Mouse (Mus musculus) midbrain, postnatal 0 days (tissue): ENCODE results near the gene Tgfbr2. TPM values are rescaled to one million over a fixed set of nuclear protein-coding genes. Genes with fewer than 3 reads are reported as not detected.

Source experiments
- ATAC-seq: fragments of 200-750 bp; cut with Nextera tagmentation; 2 replicates; pipeline ENCODE4 v1.8.0; 2017; ENCODE audit warnings: moderate number of reproducible peaks, mild to moderate bottlenecking, moderate TSS enrichment, moderate library complexity; ENCODE audit not compliant: low FRiP score
- DNase-seq: peaks from one replicate; pipeline ENCODE4 v3.0.0-alpha.2; 2015; ENCODE audit warnings: low spot score
- H3K27ac ChIP-seq: fragments of 300-500 bp; sonication (generic); 2 replicates; pipeline ENCODE4 v1.5.1; 2014; ENCODE audit warnings: low read depth, mild to moderate bottlenecking, low read length, mixed read lengths
- H3K27me3 ChIP-seq: fragments of 300-500 bp; sonication (generic); 2 replicates; pipeline ENCODE4 v1.6.1; 2014; ENCODE audit warnings: low read length, control low read depth, mixed read lengths; ENCODE audit not compliant: insufficient read depth
- H3K36me3 ChIP-seq: fragments of 300-500 bp; sonication (generic); 2 replicates; pipeline ENCODE4 v1.6.1; 2014; ENCODE audit warnings: low read length, control low read depth, mixed read lengths; ENCODE audit not compliant: insufficient read depth
- H3K4me1 ChIP-seq: fragments of 300-500 bp; sonication (generic); 2 replicates; pipeline ENCODE4 v1.6.1; 2014; ENCODE audit warnings: mild to moderate bottlenecking, control low read depth, antibody characterized with exemption, low read length, mixed read lengths; ENCODE audit not compliant: insufficient read depth
- H3K4me2 ChIP-seq: fragments of 300-500 bp; sonication (generic); 2 replicates; pipeline ENCODE4 v1.6.1; 2014; ENCODE audit warnings: low read depth, mild to moderate bottlenecking, low read length, mixed read lengths; ENCODE audit not compliant: poor library complexity, severe bottlenecking
- H3K4me3 ChIP-seq: fragments of 300-500 bp; sonication (generic); 2 replicates; pipeline ENCODE4 v1.5.1; 2014; ENCODE audit warnings: low read depth, mild to moderate bottlenecking, low read length, moderate library complexity
- H3K9ac ChIP-seq: fragments of 300-500 bp; sonication (generic); replicated peaks from 2 replicates; pipeline ENCODE4 v1.6.1; 2014; ENCODE audit warnings: mild to moderate bottlenecking, low read length, moderate library complexity, mixed read lengths; ENCODE audit not compliant: poor library complexity, severe bottlenecking
- H3K9me3 ChIP-seq: fragments of 300-500 bp; sonication (generic); 2 replicates; pipeline ENCODE4 v1.6.1; 2016; ENCODE audit warnings: low read length, control low read depth
- CTCF ChIP-seq: IDR thresholded peaks from 2 replicates; pipeline ENCODE4 v1.5.1; 2016; ENCODE audit warnings: antibody characterized with exemption, mild to moderate bottlenecking
- WGBS: fragments of 180-500 bp; shearing (Covaris S2); extraction: QIAGEN DNeasy Blood & Tissue Kit; methylation state at CpG from one replicate; pipeline ENCODE4 v1.1.7; 2014; 5-methylcytosine and 5-hydroxymethylcytosine counted together
- polyA plus RNA-seq: library from polyadenylated mRNA; unstranded; fragments of >200 nt; fragmentation: Nextera tagmentation; extraction: Ambion mirVana; gene quantifications from 2 replicates; pipeline ENCODE4 v1.2.1, GENCODE M21; 2015
- total RNA-seq: library from RNA; depleted of rRNA; stranded (reverse); fragments of >200 nt; gene quantifications from 2 replicates; pipeline ENCODE4 v1.2.3, GENCODE M21; 2014

Tgfbr2 gene
- total and polyA plus RNA-seq, 2 experiments from 2014 or later = 7.2 to 20.3 TPM

- Histone ChIP-seq H3K27me3 (no peaks in the 10 kb centered on the region), H3K4me3 (no peak overlapping the region), H3K4me2 (no peak overlapping the region), H3K36me3 (no peaks in the 10 kb centered on the region), H3K27ac (no peak overlapping the region), H3K9me3 (no peaks in the 10 kb centered on the region), H3K9ac (no peak overlapping the region), H3K4me1 (no peaks in the 10 kb centered on the region)
- 62% methylated on average over 16 of the region's 16 CpGs for WGBS
- no peak for TF ChIP-seq CTCF
- DNase-seq (no peak), ATAC-seq (no peak)
Measured at GRCm38 (mm10) chr9:116098724-116099595, 76.2 kb downstream of the Tgfbr2 start.

GRCm38 (mm10) chr9:116091921-116092320, 83.2 kb downstream of the Tgfbr2 start:
- no peak for DNase-seq
- H3K27me3 ChIP-seq = no peaks in the 10 kb centered on the region
- WGBS = 68% methylated on average over 5 of the region's 5 CpGs

GRCm38 (mm10) chr9:116091101-116091841, 83.9 kb downstream of the Tgfbr2 start:
- Histone ChIP-seq H3K9me3 (no peaks in the 10 kb centered on the region), H3K4me2 (no peak overlapping the region), H3K4me1 (no peaks in the 10 kb centered on the region), H3K9ac (no peak overlapping the region), H3K27ac (no peak overlapping the region), H3K36me3 (no peaks in the 10 kb centered on the region), H3K27me3 (no peaks in the 10 kb centered on the region), H3K4me3 (no peak overlapping the region)
- no peak for TF ChIP-seq CTCF
- WGBS = 90% methylated on average over 7 of the region's 7 CpGs
- DNase-seq (no peak), ATAC-seq (no peak)

More at GRCm38 (mm10) chr9:116091921-116092320, 83.2 kb downstream of the Tgfbr2 start:
- ATAC-seq = no peak
- Histone ChIP-seq H3K27ac (no peak overlapping the region), H3K4me1 (no peaks in the 10 kb centered on the region), H3K4me3 (no peak overlapping the region), H3K36me3 (no peaks in the 10 kb centered on the region), H3K4me2 (no peak overlapping the region), H3K9me3 (no peaks in the 10 kb centered on the region), H3K9ac (no peak overlapping the region)
- TF ChIP-seq CTCF = no peak

GRCm38 (mm10) chr9:116090296-116090695, 84.9 kb downstream of the Tgfbr2 start:
- no peaks in the 10 kb centered on the region for H3K27me3 ChIP-seq
- no peak for TF ChIP-seq CTCF
- H3K36me3 ChIP-seq = no peaks in the 10 kb centered on the region
- no peak for DNase-seq
- H3K27ac ChIP-seq = no peak overlapping the region
- no peak overlapping the region for H3K4me3 ChIP-seq
- no peaks in the 10 kb centered on the region for H3K9me3 ChIP-seq
- 89% methylated on average over 9 of the region's 9 CpGs for WGBS
- no peak overlapping the region for H3K9ac ChIP-seq
- H3K4me1 ChIP-seq = no peaks in the 10 kb centered on the region
- no peak for ATAC-seq
- H3K4me2 ChIP-seq = no peak overlapping the region

GRCm38 (mm10) chr9:116088912-116089311, 86.2 kb downstream of the Tgfbr2 start:
- Histone ChIP-seq H3K4me3 (no peak overlapping the region), H3K27me3 (no peaks in the 10 kb centered on the region), H3K9me3 (no peaks in the 10 kb centered on the region), H3K27ac (no peak overlapping the region), H3K4me1 (no peaks in the 10 kb centered on the region), H3K4me2 (no peak overlapping the region), H3K9ac (no peak overlapping the region), H3K36me3 (no peaks in the 10 kb centered on the region)
- no peak for ATAC-seq
- TF ChIP-seq CTCF = no peak
- WGBS = 77% methylated on average over 9 of the region's 9 CpGs
- DNase-seq = no peak

GRCm38 (mm10) chr9:116087880-116088279, 87.3 kb downstream of the Tgfbr2 start:
- ATAC-seq = no peak
- WGBS = 40% methylated on average over 5 of the region's 5 CpGs
- Histone ChIP-seq H3K27me3 (no peaks in the 10 kb centered on the region), H3K9me3 (no peaks in the 10 kb centered on the region), H3K36me3 (no peaks in the 10 kb centered on the region), H3K27ac (no peak overlapping the region), H3K9ac (no peak overlapping the region), H3K4me2 (no peak overlapping the region), H3K4me1 (no peaks in the 10 kb centered on the region), H3K4me3 (no peak overlapping the region)
- DNase-seq = peak; percentile 84
- TF ChIP-seq CTCF = peak; percentile 90
